Mouse (Mus musculus) myocyte (in vitro differentiated cells): ENCODE results near the gene Ccdc85b. TPM values are rescaled to one million over a fixed set of nuclear protein-coding genes. Genes with fewer than 3 reads are reported as not detected.
A peak's percentile ranks its signal among the peaks of the same experiment; 100 is the strongest.

Experiments
- H3K27me3 ChIP-seq: one replicate; pipeline ENCODE4 v1.6.1; 2011; ENCODE audit not compliant: control insufficient read depth, insufficient read depth, insufficient read length
- H3K36me3 ChIP-seq: one replicate; pipeline ENCODE4 v1.6.1; 2011; ENCODE audit not compliant: control insufficient read depth, insufficient read depth
- H3K4me2 ChIP-seq: one replicate; pipeline ENCODE4 v1.6.1; 2011; ENCODE audit warnings: low read depth, control low read depth
- H3K4me3 ChIP-seq: one replicate; pipeline ENCODE4 v1.5.1; 2011; ENCODE audit warnings: mild to moderate bottlenecking, control low read depth, moderate library complexity
- H3K79me2 ChIP-seq: one replicate; pipeline ENCODE4 v1.6.1; 2011; ENCODE audit not compliant: control insufficient read depth, insufficient read depth
- H3ac ChIP-seq: one replicate; pipeline ENCODE4 v1.6.1; 2011; ENCODE audit not compliant: control insufficient read depth, insufficient read length
- CEBPB ChIP-seq: IDR thresholded peaks from 2 replicates; pipeline ENCODE4 v1.6.1; 2011; ENCODE audit warnings: mild to moderate bottlenecking, moderate library complexity; ENCODE audit not compliant: poor library complexity, insufficient read depth, severe bottlenecking
- E2F4 ChIP-seq: IDR thresholded peaks from one replicate; pipeline ENCODE4 v1.6.1; 2011; ENCODE audit warnings: mild to moderate bottlenecking, control low read depth, moderate library complexity; ENCODE audit not compliant: insufficient read depth
- MAX ChIP-seq: IDR thresholded peaks from one replicate; pipeline ENCODE4 v1.6.1; 2011; ENCODE audit warnings: low read depth, mild to moderate bottlenecking, control low read depth
- MYOD1 ChIP-seq, 3 experiments: IDR thresholded peaks; one replicate each; pipeline ENCODE4 v1.6.1; 2011; ENCODE audit warnings: control low read depth in 2 of 3, low read depth in 2 of 3, mild to moderate bottlenecking in 2 of 3, moderate library complexity in 1 of 3; ENCODE audit not compliant: insufficient read length in 2 of 3, control insufficient read depth in 1 of 3
- MYOG ChIP-seq, 3 experiments: IDR thresholded peaks; one replicate each; pipeline ENCODE4 v1.6.1; 2011; ENCODE audit warnings: control low read depth in 2 of 3, low read depth in 2 of 3, mild to moderate bottlenecking in 2 of 3; ENCODE audit not compliant: insufficient read length in 2 of 3, control insufficient read depth in 1 of 3, insufficient read depth in 1 of 3
- POLR2A ChIP-seq: IDR thresholded peaks from one replicate; pipeline ENCODE4 v1.6.1; 2011; ENCODE audit warnings: low read depth, mild to moderate bottlenecking, control low read depth, moderate library complexity; ENCODE audit not compliant: insufficient read length
- POLR2AphosphoS2 ChIP-seq: IDR thresholded peaks from one replicate; pipeline ENCODE4 v1.6.1; 2011; ENCODE audit warnings: low read depth, control low read depth; ENCODE audit not compliant: insufficient read length
- REST ChIP-seq: IDR thresholded peaks from one replicate; pipeline ENCODE4 v1.6.1; 2011; ENCODE audit warnings: mild to moderate bottlenecking, control low read depth, moderate library complexity; ENCODE audit not compliant: insufficient read depth, insufficient read length
- SRF ChIP-seq: IDR thresholded peaks from one replicate; pipeline ENCODE4 v1.6.1; 2011; ENCODE audit warnings: low read depth; ENCODE audit not compliant: control insufficient read depth, insufficient read length
- TCF12 ChIP-seq: IDR thresholded peaks from one replicate; pipeline ENCODE4 v1.6.1; 2011; ENCODE audit warnings: mild to moderate bottlenecking, control low read depth; ENCODE audit not compliant: poor library complexity, insufficient read depth, severe bottlenecking
- TCF3 ChIP-seq: IDR thresholded peaks from one replicate; pipeline ENCODE4 v1.6.1; 2011; ENCODE audit warnings: low read depth, control low read depth; ENCODE audit not compliant: insufficient read length
- USF1 ChIP-seq: IDR thresholded peaks from one replicate; pipeline ENCODE4 v1.6.1; 2011; ENCODE audit warnings: low read depth, mild to moderate bottlenecking, control low read depth, moderate library complexity
- polyA plus RNA-seq: library from polyadenylated mRNA; unstranded; fragments of >200 nt; fragmentation: generic; extraction: Trizol; gene quantifications from one replicate; pipeline ENCODE4 v1.2.1, GENCODE M21; 2012; ENCODE audit warnings: missing spikeins

Gene Ccdc85b
- polyA plus RNA-seq, 1 experiment, result 10.7 TPM

DNA sequence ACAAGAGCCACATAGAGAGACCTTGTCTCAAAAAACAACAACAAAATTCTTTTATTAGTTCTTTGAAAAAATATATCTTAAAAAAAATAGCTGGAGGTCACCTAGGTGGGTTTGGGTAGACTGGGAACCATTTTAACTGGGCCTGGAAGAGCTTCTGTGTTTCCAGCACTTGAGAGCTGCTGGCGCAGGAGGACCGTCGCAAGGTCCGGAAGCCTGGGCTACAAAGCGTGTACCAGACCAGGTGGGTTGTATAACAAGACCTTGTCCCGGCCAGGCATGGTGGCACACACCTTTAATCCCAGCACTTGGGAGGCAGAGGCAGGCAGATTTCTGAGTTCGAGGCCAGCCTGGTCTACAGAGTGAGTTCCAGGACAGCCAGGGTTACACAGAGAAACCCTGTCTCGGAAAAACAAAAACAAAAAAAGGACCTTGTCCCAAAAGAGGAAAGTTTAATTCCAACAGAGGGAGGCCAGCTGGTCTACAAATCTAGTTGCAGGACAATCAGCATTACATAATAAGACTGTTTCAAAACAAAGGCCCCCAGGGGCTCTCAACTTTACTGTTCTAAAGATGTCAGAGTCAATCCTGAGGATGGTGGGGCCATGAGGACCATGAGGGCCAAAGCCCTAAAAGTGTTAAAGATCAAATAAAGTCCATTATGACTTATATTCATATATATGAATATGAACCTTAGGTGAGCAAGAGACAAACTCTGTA is 38.8 kb downstream of the Ccdc85b start:
- Histone ChIP-seq H3ac (no peak overlapping the region), H3K79me2 (peaks cover 9% of the 10 kb centered on the region), H3K4me2 (no peak overlapping the region), H3K4me3 (no peak overlapping the region), H3K27me3 (no peaks in the 10 kb centered on the region), H3K36me3 (peaks cover 14% of the 10 kb centered on the region)
- TF ChIP-seq MYOG (IDR thresholded peaks at IDR 0.05; ENCODE audit: control insufficient read depth in 1 of 3, insufficient read depth in 1 of 3, insufficient read length in 2 of 3, low read depth in 2 of 3) (no peak), POLR2AphosphoS2 (no peak), CEBPB (no peak), MYOD1 (IDR thresholded peaks at IDR 0.05; ENCODE audit: control insufficient read depth in 1 of 3, insufficient read length in 2 of 3, low read depth in 2 of 3) (no peak), E2F4 (no peak), SRF (no peak), USF1 (no peak), TCF3 (no peak), REST (no peak), MAX (no peak), TCF12 (no peak), POLR2A (no peak)

DNA sequence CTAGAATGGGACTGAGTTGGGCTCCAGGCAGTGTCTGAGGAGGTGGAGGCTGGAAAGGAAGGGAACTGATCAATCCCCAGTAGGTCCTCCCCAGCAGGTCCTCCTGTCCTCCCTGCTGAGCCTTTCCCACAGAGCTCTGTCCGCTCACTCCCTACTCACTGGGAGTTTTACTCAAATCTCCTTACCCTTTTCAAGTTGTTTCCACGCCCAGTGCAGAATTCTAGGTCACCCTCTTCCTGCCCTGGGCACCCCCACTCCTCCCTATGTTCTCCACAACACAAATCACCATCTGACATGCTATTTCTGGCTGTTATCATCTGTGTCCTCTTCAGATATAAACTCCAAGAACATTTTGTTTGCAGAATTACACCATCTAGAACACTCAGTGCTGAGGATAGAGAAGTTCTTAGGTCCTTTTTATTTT is 43.1 kb downstream of the Ccdc85b start:
- Histone ChIP-seq H3ac (no peak overlapping the region), H3K4me2 (no peak overlapping the region), H3K4me3 (no peak overlapping the region), H3K36me3 (no peaks in the 10 kb centered on the region), H3K27me3 (no peaks in the 10 kb centered on the region), H3K79me2 (no peaks in the 10 kb centered on the region)
- TF ChIP-seq REST (no peak), POLR2AphosphoS2 (no peak), MYOD1 (IDR thresholded peaks at IDR 0.05; ENCODE audit: control insufficient read depth in 1 of 3, insufficient read length in 2 of 3, low read depth in 2 of 3) (no peak), POLR2A (no peak), TCF3 (no peak), MAX (no peak), TCF12 (no peak), CEBPB (no peak), E2F4 (no peak), MYOG (IDR thresholded peaks at IDR 0.05; ENCODE audit: control insufficient read depth in 1 of 3, insufficient read depth in 1 of 3, insufficient read length in 2 of 3, low read depth in 2 of 3) (no peak), USF1 (no peak), SRF (no peak)

GRCm38 (mm10) chr19:5413840-5414239 is 43.9 kb downstream of the Ccdc85b start:
- Histone ChIP-seq H3K4me3 (no peak overlapping the region), H3ac (no peak overlapping the region), H3K27me3 (no peaks in the 10 kb centered on the region), H3K79me2 (no peaks in the 10 kb centered on the region), H3K4me2 (no peak overlapping the region), H3K36me3 (no peaks in the 10 kb centered on the region)
- TF ChIP-seq MAX, result no peak
- no peak for TF ChIP-seq REST
- TF ChIP-seq MYOD1 (IDR thresholded peaks at IDR 0.05; ENCODE audit: control insufficient read depth in 1 of 3, insufficient read length in 2 of 3, low read depth in 2 of 3), result no peak
- TF ChIP-seq POLR2AphosphoS2, result no peak
- no peak for TF ChIP-seq CEBPB
- no peak for TF ChIP-seq TCF12
- TF ChIP-seq SRF, result no peak
- TF ChIP-seq USF1, result no peak
- no peak for TF ChIP-seq E2F4
- no peak for TF ChIP-seq POLR2A
- no peak for TF ChIP-seq TCF3
- no peak for TF ChIP-seq MYOG (IDR thresholded peaks at IDR 0.05; ENCODE audit: control insufficient read depth in 1 of 3, insufficient read depth in 1 of 3, insufficient read length in 2 of 3, low read depth in 2 of 3)

DNA sequence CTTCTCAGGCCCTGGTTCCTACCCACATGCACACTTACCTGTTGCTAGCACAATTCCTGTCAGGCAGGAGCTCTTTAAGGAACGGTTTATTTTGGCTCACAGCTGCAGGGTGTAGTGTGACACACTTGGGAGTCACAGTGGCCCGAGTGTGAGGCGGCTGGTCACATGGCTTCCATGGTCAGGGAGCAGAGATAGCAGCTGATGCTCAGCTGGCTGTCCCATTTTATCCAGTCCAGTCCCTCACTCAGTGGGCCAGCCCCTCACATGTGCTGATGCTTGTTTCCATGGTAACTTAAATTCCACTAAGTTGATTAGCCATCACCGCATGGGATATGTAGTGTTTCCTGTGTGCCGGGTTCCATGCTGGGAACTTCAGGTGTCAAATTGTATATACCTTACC is 45.7 kb downstream of the Ccdc85b start:
- H3K36me3 ChIP-seq, result no peaks in the 10 kb centered on the region
- no peak overlapping the region for H3ac ChIP-seq
- TF ChIP-seq MYOD1 (IDR thresholded peaks at IDR 0.05; ENCODE audit: control insufficient read depth in 1 of 3, insufficient read length in 2 of 3, low read depth in 2 of 3) (peak in 1 of 3 experiments; percentile 58), USF1 (peak; percentile 43), POLR2AphosphoS2 (no peak), MYOG (IDR thresholded peaks at IDR 0.05; ENCODE audit: control insufficient read depth in 1 of 3, insufficient read depth in 1 of 3, insufficient read length in 2 of 3, low read depth in 2 of 3) (peak in 2 of 3 experiments; percentile 35 to 76)
- H3K4me2 ChIP-seq, result peak overlapping the region; percentile 39
- H3K4me3 ChIP-seq, result no peak overlapping the region
- no peaks in the 10 kb centered on the region for H3K79me2 ChIP-seq
- no peaks in the 10 kb centered on the region for H3K27me3 ChIP-seq
